Mouse (Mus musculus) adipocyte (in vitro differentiated cells): Measurements from ENCODE around the gene Cnot8.

Experiments used
- DNase-seq: peaks from one replicate; pipeline ENCODE4 v3.0.0-alpha.2; 2016; ENCODE audit warnings: low spot score

Gene Cnot8

DNA sequence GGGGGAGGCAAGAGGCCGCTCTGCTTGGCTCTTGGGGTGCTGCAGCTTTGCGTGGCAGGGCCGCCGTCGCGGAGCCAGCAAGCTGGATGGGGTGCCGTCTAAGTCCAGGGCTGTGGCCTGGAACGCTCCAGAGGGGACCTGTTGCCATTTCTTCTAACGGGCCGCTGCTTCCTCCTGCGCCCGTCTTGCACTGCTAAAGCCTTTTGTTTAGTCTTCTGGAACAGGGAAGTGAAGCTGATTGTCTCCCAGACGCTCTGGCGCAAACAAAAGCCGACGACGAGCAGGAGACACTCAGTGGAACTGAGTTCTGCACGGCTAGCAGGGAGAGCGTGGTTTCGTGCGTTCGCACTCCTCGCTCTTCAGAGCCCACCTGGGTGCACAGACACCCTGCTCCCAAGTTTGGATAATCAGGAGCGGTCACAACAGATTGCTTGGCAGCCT lies 418 bp downstream of the Cnot8 start:
- peak; percentile 57 for DNase-seq

DNA sequence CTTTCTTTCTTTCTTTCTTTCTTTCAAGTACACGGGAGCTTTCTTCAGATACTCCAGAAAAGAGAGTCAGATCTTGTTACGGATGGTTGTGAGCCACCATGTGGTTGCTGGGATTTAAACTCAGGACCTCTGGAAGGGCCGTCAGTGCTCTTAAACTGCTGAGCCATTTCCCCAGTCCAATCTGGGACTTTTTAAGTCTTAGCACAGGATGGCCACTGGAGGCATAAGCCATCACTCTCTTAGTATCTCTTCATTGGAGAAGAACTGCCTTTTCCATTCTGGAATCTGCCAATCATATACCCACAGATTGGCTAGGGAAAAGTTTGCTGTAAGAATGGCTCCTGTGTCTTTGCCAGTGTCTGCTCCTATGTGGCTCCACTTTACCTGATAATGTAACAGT lies 3.1 kb downstream of the Cnot8 start:
- peak; percentile 59 for DNase-seq

DNA sequence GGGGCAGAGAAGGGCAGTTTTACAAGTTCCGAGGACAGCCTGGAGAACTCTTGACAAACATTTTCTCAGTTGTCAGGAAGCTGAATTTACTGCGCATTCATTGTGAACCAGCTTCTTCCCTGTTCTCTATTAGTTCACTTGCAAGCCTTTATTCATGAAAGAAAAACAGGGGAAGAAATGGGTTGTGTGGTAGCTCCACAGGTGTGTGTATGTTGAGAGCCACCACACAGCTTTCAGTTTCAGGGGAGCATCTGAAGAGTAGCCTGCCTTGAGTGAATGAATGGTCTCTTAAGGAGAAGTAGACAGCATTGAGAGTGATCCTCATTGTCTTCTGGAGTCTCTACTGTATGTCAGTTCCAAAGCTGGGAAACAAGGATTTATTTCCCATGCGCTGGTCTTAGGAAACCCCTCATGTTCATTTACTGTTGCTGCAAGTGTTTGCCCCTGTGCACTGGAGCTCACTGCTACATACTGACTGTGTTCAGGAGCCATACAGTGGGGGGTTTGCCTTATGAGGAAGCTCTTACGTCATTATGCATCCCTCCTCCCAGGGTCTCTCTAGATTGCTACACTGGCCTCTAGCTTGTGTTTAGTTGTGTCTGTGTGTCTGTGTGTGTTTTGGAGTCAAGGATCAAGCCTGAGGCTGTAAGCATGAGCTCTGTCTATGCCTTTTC lies 3.8 kb downstream of the Cnot8 start:
- no peak for DNase-seq

DNA sequence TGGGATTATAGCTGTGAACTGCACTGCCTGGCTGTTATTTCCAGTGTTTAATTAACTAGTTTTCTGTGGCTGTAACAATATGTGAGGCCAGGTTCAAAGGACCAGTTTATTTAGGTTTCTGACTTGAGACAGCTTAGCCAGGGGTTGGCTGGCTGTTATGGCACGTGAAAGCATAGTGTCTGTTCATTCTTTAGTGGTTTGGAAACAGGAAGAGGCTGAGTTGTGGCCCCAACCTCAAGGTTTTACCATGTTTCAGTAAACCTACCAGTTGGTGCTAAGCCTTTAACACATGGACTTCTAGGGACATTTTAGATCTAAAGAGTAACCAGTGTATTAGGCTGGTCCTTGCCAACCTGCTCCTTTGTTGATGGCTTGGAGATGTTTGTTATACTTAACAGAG lies 12.6 kb downstream of the Cnot8 start:
- DNase-seq: no peak

DNA sequence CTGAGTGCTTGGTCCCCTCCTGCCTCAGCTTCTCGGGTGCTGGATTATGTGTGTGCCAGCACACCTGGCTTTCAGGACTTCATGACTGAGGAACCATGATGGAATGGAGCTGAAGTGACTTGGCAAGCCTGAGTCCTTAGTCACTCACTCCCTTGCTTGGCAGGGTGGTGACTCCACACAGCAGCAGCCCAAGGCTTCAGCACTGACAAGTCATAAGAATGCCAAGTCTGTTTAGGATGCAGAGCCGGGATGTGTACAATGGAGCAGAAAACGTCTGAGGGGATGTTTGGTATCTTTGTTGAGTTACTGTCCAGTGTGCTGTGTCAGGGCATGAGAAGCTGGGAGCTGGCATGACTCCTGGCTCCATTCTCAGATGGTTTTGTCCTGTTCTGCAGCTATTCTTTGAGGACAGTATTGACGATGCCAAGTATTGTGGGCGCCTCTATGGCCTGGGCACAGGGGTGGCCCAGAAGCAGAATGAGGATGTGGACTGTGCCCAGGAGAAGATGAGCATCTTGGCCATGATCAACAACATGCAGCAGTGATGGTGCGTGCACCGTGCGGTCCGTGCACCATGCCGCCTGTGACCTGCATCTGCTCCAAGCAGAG lies 13.2 kb downstream of the Cnot8 start:
- no peak for DNase-seq

DNA sequence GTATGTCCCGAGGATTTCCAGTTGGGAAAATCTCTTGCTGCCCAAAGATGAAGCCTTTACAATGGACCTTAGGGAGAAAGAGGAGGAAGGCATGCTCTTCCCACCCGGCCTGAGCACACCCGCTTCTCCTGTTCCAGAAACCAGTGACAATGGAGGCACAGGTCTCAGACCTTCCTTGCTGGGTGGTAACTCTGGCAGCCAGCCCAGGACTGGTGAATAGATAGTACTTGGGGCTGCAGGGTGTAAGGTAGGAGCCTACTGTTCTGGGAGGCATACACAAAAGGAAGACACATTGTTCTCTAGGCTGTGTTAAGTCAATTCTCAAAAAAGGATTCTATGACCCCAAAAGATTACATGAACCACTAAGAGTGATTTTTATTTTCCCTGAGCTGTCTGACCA lies 16.7 kb downstream of the Cnot8 start:
- DNase-seq: no peak

DNA sequence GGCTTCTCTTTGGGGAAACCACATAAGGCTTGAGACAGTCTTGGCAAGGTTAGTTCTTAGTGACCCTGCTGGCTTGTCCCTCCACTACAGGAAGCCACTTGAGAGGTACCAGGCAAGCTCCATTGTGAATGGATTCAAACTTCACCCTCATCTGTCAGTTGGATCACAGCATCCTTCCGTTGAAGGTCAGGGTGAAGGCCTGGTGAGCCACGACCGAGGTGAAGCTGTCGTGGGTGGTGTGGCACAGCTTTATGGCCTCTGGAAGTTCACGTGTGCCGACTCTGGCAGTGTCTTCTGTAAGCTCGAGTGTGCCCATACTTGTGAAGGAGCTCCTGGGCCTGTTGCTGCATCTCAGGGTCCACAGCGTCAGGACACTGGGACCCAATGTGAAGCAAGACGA lies 17.4 kb downstream of the Cnot8 start:
- no peak for DNase-seq

DNA sequence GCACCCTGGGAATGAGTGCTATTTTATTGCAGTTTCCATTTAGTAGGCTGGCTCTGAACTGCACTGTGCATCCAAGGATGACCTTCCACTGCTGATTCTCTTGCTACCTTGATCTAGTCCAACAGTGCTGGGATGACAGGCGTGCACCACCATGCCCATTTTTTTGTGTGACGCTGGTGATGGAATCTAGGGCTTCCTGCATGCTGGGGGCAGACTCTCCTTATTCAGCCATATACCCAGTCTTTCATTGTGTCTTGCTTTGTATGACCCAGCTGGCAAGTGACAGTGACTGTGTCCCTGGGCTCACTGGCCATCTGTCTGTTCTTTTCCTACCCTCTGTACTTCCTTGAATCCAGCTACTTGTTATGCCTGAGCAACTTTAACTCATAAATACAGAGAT lies 19.8 kb downstream of the Cnot8 start:
- no peak for DNase-seq

DNA sequence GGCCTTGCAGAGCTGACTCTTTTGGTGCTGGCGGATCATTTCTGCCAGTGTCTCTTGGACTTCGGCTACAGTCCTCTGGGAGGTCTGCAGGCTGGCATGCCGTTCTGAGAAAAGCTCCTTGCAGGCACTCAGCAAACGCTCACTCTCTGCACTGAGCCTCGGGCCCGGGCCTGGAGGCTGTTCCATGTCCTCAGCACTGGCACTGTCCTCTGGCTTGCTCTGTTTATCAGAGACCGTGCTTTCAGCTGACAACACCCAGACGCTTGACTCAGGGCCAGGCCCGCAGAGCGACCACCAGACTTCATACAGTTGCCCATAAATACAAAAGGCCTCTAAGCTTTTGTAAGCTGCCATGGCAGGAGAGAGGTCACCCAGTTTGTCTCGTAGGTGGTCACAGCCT lies 21.1 kb downstream of the Cnot8 start:
- DNase-seq: no peak

DNA sequence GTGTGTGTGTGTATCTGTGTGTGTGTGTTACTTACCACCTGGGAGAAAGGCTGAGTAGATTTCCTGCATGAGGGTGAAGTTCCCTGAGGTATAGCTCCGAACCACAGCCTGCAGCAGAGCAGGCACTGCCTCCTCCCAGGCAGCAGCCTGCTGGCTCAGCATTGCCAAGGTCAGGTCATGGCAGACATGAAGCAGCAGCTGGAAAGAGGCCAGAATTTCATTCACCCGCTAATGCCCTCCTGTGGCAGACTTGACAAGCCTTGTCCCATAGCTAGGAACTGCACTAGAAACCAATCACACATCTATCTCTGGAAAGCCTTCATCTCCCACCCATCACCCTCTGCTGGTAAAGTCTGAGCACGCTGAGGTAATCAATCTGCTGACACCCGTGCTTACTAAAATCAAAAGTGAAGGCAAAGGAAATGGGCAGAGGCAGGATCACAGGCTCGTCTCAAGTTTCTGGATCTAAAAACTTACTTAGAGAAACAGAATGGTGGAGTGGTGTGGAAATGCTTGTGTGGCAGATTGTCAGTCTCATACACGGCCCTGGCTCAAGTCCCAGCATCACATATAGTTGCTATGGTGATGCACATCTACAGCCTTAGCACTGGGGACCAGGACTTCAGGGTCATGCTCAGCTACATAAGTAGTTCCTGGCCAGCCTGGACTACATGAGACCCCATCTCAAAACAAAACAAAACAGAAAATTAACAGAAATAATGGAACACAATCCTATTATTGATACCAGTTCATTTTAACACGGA lies 22.6 kb downstream of the Cnot8 start:
- peak; percentile 73 for DNase-seq

DNA sequence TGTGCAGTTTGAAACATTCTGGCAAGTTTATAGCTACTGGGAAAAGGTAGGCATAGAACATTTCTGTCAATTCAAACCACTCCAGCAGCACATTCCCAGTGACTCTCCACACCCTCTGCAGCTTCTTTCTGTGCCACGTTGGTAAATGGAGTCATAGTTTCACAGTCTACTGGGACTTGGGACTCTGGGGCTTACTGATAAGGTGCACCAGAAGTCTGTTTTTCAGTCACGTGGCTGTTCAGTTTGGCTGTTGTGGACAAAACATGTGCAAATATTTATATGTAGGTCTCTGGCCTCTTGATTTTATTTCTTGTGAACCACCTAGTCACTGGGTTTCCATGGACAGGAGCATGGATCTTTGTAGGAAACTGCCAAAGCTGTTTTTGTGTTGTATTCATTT lies 23.6 kb downstream of the Cnot8 start:
- DNase-seq: no peak

DNA sequence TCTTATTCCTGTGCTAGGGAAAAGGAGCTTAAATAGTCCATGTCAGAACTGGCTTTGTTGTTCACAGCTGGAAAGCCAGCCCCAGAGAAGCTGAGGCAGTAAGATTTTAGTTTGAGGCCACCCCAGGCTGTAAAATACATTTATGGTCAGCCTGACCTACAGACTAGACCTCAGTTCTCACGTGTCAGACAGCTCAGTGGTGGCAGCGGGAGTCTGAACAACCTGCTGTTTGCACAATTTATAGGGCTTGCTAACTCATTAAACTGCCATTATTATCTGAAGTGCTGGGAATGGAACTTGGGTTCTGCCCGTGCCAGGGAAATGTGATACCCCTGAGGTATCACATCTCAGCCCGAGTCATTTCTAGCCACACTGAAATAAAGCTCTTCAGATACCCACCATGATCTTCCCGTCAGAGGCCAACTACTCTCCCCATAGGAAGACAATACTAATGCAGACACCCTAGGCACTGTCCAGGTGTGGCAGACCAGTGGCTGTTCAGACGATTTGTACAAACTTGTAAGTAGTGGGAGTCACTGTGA lies 25.4 kb downstream of the Cnot8 start:
- no peak for DNase-seq

DNA sequence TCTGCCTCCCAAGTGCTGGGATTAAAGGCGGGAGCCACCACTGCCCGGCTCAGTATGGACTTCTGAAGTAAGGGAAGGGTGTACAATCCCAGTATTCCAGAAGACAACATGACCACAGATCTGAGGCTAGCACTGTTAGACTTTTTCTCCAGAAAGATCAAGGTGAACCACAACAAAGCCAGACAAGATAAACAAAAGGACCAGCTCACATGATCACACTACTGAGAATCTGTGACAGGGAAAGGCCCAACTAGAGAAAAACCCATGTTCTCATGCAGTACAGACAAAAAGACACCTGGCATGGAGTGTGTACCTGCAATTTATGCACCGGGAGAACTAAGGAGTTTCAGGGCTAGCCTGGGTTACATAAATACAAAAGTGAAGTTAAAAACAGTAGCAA lies 28.1 kb downstream of the Cnot8 start:
- DNase-seq: no peak

DNA sequence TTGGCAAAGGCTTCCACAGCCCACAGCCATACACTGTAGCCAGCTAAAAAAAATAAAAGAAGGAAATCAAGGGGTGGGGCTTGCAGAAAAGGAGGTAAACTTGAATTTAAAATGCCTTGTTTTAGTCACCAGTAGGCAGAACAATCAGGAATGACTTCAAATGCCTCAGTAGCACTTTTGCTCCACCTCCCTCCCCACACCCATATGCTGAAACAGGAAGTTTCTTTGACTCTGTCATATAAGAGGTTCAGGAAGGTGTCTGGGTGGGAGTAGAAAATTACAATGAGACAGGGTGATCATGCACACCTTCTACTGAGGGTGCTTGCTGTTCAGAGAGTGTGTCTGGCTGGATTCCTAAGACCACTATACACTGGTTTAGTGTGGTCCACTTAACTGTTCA lies 30.9 kb downstream of the Cnot8 start:
- DNase-seq: no peak

DNA sequence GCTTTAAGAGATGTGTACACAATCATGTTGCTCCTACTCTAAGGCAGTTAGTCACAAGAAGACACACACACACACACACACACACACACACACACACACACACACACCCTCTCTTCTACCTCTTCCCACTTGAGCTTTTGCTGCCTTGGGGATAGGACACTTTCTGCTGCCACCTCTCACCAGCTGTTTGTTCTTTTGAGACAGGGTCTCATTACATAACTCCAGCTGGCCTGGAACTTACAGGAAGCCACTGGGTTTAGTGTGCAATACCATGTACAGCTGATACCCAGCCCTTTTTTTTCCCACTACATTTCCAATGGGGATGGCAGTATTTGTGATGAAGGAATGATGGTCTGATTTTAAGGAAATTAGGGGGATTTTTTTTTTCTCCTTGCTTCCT lies 31.3 kb downstream of the Cnot8 start:
- DNase-seq: no peak

DNA sequence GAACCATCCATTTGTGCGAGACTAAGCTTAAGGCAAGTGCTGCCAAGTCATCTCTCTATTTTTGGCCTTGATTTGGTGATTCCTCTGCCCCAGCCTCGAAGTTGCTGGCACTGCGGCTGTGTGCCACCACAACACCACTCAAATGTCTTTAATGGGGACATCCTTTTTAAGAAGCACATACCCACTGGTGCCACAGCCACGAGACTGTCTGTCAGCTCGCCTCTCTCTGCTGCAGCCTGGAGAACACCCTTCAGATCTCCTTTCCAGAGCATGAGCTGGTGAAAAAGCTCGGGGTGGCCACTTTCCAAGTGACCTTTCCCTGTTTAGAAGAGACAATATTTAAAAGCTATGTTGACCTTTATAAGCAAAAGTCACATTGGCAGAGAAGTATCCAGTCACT lies 32.7 kb downstream of the Cnot8 start:
- no peak for DNase-seq

DNA sequence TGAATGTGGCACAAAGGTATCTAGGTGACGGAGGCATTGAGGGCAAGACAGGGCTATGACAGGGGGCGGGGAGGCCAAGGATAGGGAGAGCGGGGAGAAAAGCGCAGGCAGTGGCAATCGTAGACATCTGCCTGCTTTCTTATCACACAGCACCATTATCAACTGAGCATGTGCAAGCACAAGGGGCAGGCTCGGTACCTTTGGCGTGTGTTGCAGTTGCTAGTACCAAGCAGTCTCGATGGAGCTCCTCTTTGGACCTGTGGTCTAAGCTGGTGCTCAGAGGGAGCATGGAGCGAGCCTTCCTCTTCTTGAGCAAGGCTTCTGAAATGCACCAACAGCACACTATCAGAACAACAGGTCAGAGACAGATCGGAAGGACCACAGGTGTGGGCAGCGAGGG lies 34.9 kb downstream of the Cnot8 start:
- DNase-seq: no peak

DNA sequence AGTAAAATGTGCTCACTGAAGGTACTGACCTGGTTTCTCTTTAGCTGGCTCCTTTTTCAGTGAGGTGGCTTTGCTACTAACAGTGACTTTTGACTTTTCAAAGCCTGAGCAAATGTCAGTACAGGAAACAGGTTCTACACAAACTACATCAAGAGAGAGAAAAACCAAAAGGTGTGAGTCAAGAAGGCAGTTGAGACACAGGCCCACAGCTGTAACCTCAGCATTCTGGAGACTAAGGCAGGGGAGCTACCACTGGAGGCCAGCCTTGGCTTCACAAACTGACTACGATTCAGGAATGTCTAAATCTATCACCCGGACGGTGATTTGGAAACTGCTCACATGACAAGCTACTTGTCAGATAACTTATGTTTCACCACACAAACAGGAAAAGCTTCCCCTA lies 35.5 kb downstream of the Cnot8 start:
- no peak for DNase-seq

DNA sequence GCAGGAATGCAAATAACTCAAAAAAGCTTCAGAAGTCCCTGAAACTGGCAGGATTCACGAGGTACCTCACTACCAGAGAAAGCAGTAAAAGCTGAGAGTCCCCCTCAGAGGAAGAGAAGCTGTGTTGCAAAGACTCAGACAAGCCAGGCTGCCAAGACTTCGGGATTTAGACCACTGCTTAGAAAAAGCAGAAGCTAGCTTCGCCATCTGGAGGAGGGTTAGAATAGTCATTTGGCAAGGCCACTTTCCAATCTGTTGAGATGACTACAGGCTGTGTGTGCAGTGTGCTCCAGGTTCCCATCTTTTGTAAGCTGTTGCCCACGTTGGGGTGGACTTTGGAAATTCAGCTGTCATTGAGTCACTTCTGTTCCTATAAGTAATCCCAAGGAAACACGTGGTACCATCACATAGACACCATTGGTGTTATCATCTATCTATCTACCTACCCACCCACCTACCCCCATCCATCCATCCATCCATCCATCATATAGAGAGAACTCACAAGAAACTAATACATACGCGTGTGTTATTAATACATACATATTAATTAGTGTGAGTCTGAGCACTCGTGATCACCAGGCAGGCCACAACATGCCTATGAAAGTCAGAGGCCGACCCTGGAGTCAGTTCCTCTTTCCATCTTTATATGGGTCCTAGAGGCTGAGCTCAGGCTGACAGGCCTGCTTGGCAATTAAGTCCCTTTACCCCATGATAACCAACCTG lies 39.9 kb downstream of the Cnot8 start:
- no peak for DNase-seq

DNA sequence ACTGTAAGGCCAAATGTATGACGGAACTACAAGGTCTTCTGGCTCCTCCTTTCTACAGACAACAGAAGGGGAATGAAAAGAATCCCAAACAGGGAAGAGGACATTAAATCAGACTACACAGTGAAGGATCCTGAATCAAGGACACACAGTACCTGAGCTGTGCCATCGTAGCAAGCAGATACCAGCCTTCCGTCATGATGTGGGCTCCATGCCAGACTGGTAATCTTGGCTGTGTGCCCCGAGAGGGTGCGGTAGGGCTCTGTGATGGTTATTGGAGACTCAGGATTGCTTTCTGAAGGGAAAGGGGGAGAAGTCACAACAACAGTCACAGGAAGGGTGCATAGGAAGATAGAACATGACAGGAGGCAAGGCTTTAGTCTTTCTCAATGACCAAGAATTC lies 42.3 kb downstream of the Cnot8 start:
- no peak for DNase-seq

DNA sequence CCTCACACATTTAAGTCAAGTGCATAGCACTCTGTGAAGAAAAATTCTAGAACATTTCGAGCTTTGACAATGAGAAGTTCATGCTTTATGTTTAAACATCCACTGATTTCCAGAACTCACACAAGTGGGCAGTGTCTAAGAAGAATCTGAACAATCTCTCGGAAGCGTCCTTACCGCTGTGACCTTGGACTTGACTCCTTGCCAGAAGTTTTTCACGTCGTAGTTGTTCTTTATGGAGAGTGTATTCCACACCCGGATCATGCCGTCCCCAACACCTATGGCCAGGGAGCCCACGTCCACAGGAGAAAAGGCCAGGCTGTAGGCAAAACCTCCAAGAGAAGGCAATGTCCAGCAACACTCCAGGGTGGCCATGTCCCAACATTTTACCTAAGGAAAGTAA lies 51.5 kb downstream of the Cnot8 start:
- no peak for DNase-seq

DNA sequence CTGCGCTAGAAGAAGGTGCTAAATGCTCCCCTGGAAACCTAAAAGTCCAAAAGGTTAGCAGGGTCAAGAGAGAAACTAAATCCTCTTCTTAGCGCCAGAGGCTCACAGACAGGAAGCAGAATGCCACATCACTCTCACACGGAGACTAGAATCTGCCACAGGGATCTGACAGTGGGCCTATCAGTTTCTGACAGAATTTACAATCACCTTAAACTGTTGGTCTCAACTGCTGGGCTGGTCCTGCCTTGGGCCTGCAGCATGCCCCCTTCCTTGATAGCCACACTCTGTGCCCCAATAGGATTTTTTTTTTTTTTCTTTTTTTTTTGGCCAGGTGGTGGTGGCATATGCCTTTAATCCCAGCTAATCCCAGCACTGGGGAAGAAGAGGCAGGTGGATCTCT lies 52.9 kb downstream of the Cnot8 start:
- no peak for DNase-seq

DNA sequence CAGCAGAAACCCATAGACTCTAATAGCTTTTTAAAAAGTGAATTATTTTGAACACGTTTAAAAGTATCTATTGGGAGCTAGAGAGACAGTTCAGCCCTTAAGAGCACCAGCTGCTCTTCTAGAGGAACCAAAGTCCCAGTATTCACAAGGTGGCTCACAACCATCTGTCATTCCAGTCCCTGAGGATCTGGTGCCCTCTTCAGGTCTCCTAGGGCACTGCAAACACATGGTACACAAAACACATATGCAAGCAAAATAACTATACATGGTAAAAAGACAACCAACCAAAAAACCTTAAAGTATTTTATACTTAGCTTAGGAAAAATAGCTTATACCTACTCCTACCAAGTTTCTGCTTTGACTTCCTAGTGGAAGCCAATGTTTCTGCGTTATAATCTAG lies 61.1 kb downstream of the Cnot8 start:
- DNase-seq: no peak
